Mouse (Mus musculus) erythroblast, embryonic 14.5 days (primary cell): ENCODE data around the gene Ugt1a5.

Experiments
- GATA1 ChIP-seq: IDR thresholded peaks from 2 replicates; pipeline ENCODE4 v1.6.1; 2012; ENCODE audit warnings: low read length, inconsistent platforms, mixed read lengths
- TAL1 ChIP-seq: IDR thresholded peaks from 3 replicates; pipeline ENCODE4 v1.6.1; 2012; ENCODE audit warnings: low read length, inconsistent platforms, mixed read lengths

GRCm38 (mm10) chr1:88228121-88228520 is 62.3 kb downstream of the Ugt1a5 start:
- TF ChIP-seq GATA1 (no peak), TAL1 (no peak)
